Mouse (Mus musculus) erythroblast, embryonic 14.5 days (primary cell): ENCODE measurements around the gene Gm11084.

Experiments used
- GATA1 ChIP-seq: IDR thresholded peaks from 2 replicates; pipeline ENCODE4 v1.6.1; 2012; ENCODE audit warnings: low read length, inconsistent platforms, mixed read lengths
- TAL1 ChIP-seq: IDR thresholded peaks from 3 replicates; pipeline ENCODE4 v1.6.1; 2012; ENCODE audit warnings: low read length, inconsistent platforms, mixed read lengths

DNA sequence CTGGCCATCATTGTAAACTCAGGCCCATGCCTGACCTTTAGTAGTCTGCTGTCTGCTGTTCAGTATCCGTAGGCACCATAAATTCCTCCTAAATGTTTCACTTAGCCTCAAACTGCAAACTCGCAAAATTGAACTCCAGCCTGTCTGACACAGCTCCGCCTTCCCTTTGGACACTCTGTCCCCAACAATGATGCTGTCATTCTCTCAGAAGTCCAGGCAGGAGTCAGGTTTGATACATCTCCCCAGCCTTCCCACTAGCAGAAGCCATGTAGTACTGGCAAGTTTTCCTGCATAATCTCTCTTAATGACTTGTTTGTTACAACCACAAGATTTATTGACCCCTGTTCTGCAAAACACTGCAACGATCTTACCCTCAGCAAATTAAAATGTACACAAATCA lies 1.7 kb downstream of the Gm11084 start:
- TF ChIP-seq GATA1 (no peak), TAL1 (no peak)
